Mouse (Mus musculus): ENCODE data around the gene Myh13. TPM values are rescaled to one million over a fixed set of nuclear protein-coding genes. Genes with fewer than 3 reads are reported as not detected.

The Myh13 gene
- not detected in 2 replicates for polyA plus RNA-seq (2011; ENCODE audit: insufficient read depth, insufficient read length, low replicate concordance, missing spikeins)

DNA sequence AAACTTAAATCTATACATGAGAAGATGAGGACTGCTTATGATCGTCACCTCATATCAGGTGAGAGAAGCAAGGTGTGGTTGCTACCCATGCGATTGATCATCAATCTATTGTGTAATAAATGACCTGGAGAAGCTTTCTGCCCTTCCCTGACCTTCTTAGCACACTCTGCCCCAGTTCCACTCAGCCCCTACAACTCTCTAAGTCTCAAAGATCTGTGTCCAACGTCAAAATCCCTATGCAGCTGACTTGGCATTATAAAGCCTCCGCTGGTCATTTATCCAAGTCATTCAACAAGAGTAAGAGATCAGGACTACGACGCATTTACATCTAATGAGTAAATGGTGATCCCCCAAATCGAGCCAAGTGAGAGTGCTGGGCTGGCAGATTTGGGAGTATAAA lies at the start of gene Myh13:
Gene Myh13 (plus strand): TSS at position 301 of the 400 bp plus-strand sequence.
- WGBS = 77% methylated on average over 7 of the region's 7 CpGs
- no peak within 1 kb of the TSS for H3K4me3 ChIP-seq (replicated peaks; ENCODE audit: control insufficient read depth, low read depth, low read length)
- TF ChIP-seq CTCF (IDR thresholded peaks at IDR 0.05; ENCODE audit: control insufficient read depth, insufficient read depth, low read length) (no peak), POLR2A (IDR thresholded peaks at IDR 0.05; ENCODE audit: borderline replicate concordance, control insufficient read depth, low read depth, low read length) (no peak)
- no peaks in the 10 kb centered on the region for H3K4me1 ChIP-seq (ENCODE audit: control insufficient read depth, insufficient read depth, low read length)
- H3K27ac ChIP-seq (ENCODE audit: control insufficient read depth, insufficient read depth, low read depth, low read length, poor library complexity) = no peak within 1 kb of the TSS

DNA sequence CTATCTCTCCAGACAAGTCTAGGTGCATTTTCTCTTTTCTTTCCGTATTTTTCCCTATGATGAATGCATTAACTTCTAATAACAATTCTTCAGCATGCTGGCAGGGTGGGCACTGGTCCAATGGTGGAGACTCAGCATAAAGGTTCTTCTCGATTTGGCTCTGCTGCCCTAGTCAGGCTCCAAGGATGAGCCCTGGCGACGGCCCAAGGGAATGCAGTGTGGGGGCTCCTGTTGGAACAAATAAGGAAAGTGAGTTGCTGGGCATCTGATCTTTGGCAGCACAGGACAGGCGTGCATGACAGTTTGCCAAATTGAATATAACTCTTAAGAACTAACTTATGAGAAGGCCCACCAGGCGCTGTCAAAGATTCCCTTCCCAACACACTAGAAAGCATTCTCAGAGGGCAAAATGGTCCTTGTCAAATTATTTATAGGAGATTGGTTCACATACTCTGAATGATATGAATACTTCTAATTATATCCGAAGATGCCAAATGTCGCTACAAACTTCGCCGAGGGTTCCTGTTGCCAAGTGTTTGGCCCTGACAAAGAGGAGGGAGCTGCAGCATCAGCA lies 44.8 kb upstream of the Myh13 start, which contains the start of gene Myh8:
Gene Myh8 (plus strand): TSS at position 524 of the 574 bp plus-strand sequence.
- TF ChIP-seq POLR2A (IDR thresholded peaks at IDR 0.05; ENCODE audit: borderline replicate concordance, control insufficient read depth, low read depth, low read length) = no peak
- TF ChIP-seq CTCF (IDR thresholded peaks at IDR 0.05; ENCODE audit: control insufficient read depth, insufficient read depth, low read length) = no peak
- Histone ChIP-seq H3K4me1 (ENCODE audit: control insufficient read depth, insufficient read depth, low read length) (no peaks in the 10 kb centered on the region), H3K4me3 (replicated peaks; ENCODE audit: control insufficient read depth, low read depth, low read length) (no peak within 1 kb of the TSS), H3K27ac (ENCODE audit: control insufficient read depth, insufficient read depth, low read depth, low read length, poor library complexity) (no peak within 1 kb of the TSS)
- 76% methylated on average over 10 of the region's 10 CpGs for WGBS

DNA sequence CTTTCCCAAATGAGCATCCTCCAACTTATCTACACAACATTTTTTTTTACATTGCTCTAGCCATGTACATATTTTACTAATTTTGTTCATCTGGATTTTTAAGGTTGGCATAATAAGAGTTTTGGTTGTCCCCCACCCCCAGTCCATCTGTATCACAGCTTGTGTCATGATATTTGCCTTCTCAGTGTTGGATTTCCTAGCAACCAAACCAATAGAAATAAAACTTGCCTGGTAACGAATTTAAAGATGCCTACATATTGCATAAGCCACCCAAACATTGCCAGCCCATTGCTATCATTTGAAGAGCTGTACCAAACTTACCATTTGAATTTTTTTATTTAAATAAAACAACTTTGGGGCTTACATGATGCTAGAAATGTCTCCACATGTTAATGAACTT lies 28.0 kb upstream of the Myh13 start:
- 60% methylated on average over 1 of the region's 1 CpGs for WGBS
- no peak overlapping the region for H3K4me3 ChIP-seq (replicated peaks; ENCODE audit: control insufficient read depth, low read depth, low read length)
- no peaks in the 10 kb centered on the region for H3K4me1 ChIP-seq (ENCODE audit: control insufficient read depth, insufficient read depth, low read length)
- TF ChIP-seq POLR2A (IDR thresholded peaks at IDR 0.05; ENCODE audit: borderline replicate concordance, control insufficient read depth, low read depth, low read length) = no peak
- no peak for TF ChIP-seq CTCF (IDR thresholded peaks at IDR 0.05; ENCODE audit: control insufficient read depth, insufficient read depth, low read length)
- no peak overlapping the region for H3K27ac ChIP-seq (ENCODE audit: control insufficient read depth, insufficient read depth, low read depth, low read length, poor library complexity)

DNA sequence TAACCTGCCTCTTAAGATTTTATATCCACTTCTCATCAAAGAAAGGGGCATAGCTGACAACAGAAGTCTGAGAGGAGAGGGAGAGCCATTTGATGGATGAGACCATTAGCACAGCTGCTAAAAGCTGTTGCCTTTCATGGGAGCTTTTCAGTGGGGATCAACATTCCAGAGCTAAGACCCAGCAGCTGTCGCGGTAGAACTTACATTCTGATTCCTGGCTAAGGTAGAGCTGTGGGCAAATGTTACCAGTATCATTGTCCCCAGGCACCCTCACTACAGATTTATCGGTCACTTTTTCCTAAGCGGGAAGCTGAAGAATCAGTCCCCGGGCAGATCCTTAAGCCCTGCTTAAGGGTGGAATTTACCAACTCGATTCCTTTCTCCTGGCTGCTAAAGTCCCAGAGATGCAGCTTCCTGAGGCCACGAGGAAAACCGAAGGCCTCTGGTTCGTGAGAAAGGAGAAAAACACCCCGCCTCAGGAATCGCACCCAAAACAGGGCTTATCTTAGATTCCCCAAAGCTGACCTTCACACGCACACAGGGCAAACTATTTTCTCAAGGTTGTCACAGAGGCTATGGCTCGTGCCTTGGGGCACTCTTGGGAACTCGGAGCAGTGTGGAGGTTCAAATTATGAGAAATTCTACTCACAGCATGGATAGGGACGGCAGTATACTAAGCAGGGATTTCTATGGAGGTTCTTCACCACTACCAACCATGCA lies 7.6 kb upstream of the Myh13 start:
- Histone ChIP-seq H3K4me1 (ENCODE audit: control insufficient read depth, insufficient read depth, low read length) (no peaks in the 10 kb centered on the region), H3K27ac (ENCODE audit: control insufficient read depth, insufficient read depth, low read depth, low read length, poor library complexity) (no peak overlapping the region), H3K4me3 (replicated peaks; ENCODE audit: control insufficient read depth, low read depth, low read length) (no peak overlapping the region)
- TF ChIP-seq POLR2A (IDR thresholded peaks at IDR 0.05; ENCODE audit: borderline replicate concordance, control insufficient read depth, low read depth, low read length) (no peak), CTCF (IDR thresholded peaks at IDR 0.05; ENCODE audit: control insufficient read depth, insufficient read depth, low read length) (no peak)
- 53% methylated on average over 15 of the region's 15 CpGs for WGBS

- Histone ChIP-seq H3K4me1 (ENCODE audit: control insufficient read depth, insufficient read depth, low read length) (no peaks in the 10 kb centered on the region), H3K4me3 (replicated peaks; ENCODE audit: control insufficient read depth, low read depth, low read length) (no peak overlapping the region), H3K27ac (ENCODE audit: control insufficient read depth, insufficient read depth, low read depth, low read length, poor library complexity) (no peak overlapping the region)
- 78% methylated on average over 2 of the region's 2 CpGs for WGBS
- TF ChIP-seq CTCF (IDR thresholded peaks at IDR 0.05; ENCODE audit: control insufficient read depth, insufficient read depth, low read length) (no peak), POLR2A (IDR thresholded peaks at IDR 0.05; ENCODE audit: borderline replicate concordance, control insufficient read depth, low read depth, low read length) (no peak)
Measured at GRCm38 (mm10) chr11:67326536-67326935, 5.1 kb downstream of the Myh13 start.

DNA sequence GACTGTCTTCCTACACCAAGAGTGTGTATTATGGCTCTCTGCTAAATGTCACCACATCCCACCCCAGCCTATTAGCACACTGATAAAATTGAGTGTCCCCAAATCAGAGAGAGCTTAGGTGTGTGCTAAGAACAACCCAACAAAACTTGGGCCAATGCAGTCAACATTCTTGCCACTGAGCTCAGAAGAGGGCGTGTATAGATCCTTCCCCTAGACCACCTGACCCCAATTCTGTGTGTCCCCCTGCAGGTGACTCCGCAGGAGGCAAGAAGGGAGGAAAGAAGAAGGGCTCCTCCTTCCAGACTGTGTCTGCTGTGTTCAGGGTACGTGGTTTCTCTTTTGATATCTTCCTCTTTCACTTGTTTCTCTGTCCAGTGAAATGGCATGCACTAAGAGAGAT lies 23.1 kb downstream of the Myh13 start:
- 44% methylated on average over 3 of the region's 3 CpGs for WGBS
- H3K4me3 ChIP-seq (replicated peaks; ENCODE audit: control insufficient read depth, low read depth, low read length) = no peak overlapping the region
- no peak for TF ChIP-seq POLR2A (IDR thresholded peaks at IDR 0.05; ENCODE audit: borderline replicate concordance, control insufficient read depth, low read depth, low read length)
- no peak for TF ChIP-seq CTCF (IDR thresholded peaks at IDR 0.05; ENCODE audit: control insufficient read depth, insufficient read depth, low read length)
- H3K4me1 ChIP-seq (ENCODE audit: control insufficient read depth, insufficient read depth, low read length) = no peaks in the 10 kb centered on the region
- H3K27ac ChIP-seq (ENCODE audit: control insufficient read depth, insufficient read depth, low read depth, low read length, poor library complexity) = no peak overlapping the region

DNA sequence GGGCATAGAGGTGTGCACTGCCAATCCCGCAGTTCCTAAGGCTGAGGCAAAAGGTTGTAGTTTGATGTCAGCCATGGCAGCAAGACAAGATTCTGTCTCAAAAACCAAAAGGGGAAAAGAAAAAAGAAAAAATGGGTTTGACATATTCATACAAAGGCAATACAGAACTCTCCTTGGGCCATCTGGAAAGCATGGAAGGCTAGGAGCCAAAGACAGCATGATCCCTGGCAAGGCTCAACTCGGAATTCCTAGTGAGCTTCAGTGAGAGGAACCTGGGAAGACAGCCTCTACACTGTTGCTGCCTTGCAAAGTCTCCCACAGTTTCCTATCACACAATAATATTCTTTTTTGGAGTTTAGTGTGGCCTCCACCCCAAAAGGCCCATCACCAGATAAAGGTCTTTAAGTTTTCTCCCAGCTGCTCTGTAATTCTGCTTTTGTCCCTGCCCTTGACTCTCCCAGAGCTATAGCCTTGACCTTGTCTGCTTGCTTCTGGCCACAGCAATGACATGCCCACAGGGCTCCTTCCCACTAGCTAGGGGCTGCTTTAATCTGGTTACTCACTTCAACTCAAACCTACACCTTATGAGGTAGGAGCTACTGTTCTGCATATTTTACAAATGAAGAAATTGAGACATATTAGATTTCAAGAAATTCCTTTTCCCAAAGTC lies 23.9 kb downstream of the Myh13 start:
- no peak for TF ChIP-seq CTCF (IDR thresholded peaks at IDR 0.05; ENCODE audit: control insufficient read depth, insufficient read depth, low read length)
- WGBS = 52% methylated on average over 2 of the region's 2 CpGs

DNA sequence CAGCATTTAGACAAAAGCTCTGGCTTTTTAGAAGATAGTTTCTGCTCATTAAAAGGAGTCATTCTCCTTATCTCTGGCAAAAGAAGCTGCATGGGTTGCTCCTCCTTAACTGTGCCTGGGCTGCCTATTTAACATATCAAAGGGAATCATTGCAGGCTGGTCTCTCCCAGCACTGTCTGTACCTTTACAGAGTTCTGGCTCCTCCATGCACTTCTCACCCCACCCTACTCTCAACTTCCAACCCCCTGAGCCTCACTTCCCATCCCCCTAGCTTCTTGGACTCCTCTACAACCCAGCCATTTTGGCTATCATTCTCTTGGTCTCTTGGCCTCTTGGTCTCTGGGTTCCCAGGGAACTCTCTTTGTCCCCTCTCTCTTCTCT lies 24.4 kb downstream of the Myh13 start:
- Histone ChIP-seq H3K4me3 (replicated peaks; ENCODE audit: control insufficient read depth, low read depth, low read length) (no peak overlapping the region), H3K27ac (ENCODE audit: control insufficient read depth, insufficient read depth, low read depth, low read length, poor library complexity) (no peak overlapping the region), H3K4me1 (ENCODE audit: control insufficient read depth, insufficient read depth, low read length) (no peaks in the 10 kb centered on the region)
- TF ChIP-seq POLR2A (IDR thresholded peaks at IDR 0.05; ENCODE audit: borderline replicate concordance, control insufficient read depth, low read depth, low read length) = no peak
- TF ChIP-seq CTCF (IDR thresholded peaks at IDR 0.05; ENCODE audit: control insufficient read depth, insufficient read depth, low read length) = no peak

More for the DNA sequence above, 23.9 kb downstream of the Myh13 start:
- no peak overlapping the region for H3K27ac ChIP-seq (ENCODE audit: control insufficient read depth, insufficient read depth, low read depth, low read length, poor library complexity)
- H3K4me1 ChIP-seq (ENCODE audit: control insufficient read depth, insufficient read depth, low read length) = no peaks in the 10 kb centered on the region
- no peak overlapping the region for H3K4me3 ChIP-seq (replicated peaks; ENCODE audit: control insufficient read depth, low read depth, low read length)
